Mouse (Mus musculus) forebrain, postnatal 0 days (tissue): ENCODE data around the gene Gtpbp6. TPM values are rescaled to one million over a fixed set of nuclear protein-coding genes. Genes with fewer than 3 reads are reported as not detected.
"Not testable (repeated sequence)": the region's sequence is repeated elsewhere in the genome, so short reads cannot be mapped to it uniquely, and the experiment has no call there.

Experiments used
- ATAC-seq: fragments of 200-750 bp; cut with Nextera tagmentation; 2 replicates; pipeline ENCODE4 v1.8.0; 2017; ENCODE audit warnings: mild to moderate bottlenecking, moderate library complexity
- DNase-seq: peaks from one replicate; pipeline ENCODE4 v3.0.0-alpha.2; 2015
- H3K27ac ChIP-seq: fragments of 300-500 bp; sonication (generic); 2 replicates; pipeline ENCODE4 v1.5.1; 2014; ENCODE audit warnings: low read depth, mild to moderate bottlenecking, antibody characterized with exemption, low read length, moderate library complexity, mixed read lengths
- H3K27me3 ChIP-seq: fragments of 300-500 bp; sonication (generic); 2 replicates; pipeline ENCODE4 v1.6.1; 2014; ENCODE audit warnings: mild to moderate bottlenecking, low read length, mixed read lengths; ENCODE audit not compliant: insufficient read depth
- H3K36me3 ChIP-seq: fragments of 300-500 bp; sonication (generic); 2 replicates; pipeline ENCODE4 v1.6.1; 2014; ENCODE audit warnings: mild to moderate bottlenecking, moderate library complexity; ENCODE audit not compliant: insufficient read depth
- H3K4me1 ChIP-seq: fragments of 300-500 bp; sonication (generic); 2 replicates; pipeline ENCODE4 v1.6.1; 2014; ENCODE audit warnings: antibody characterized with exemption; ENCODE audit not compliant: insufficient read depth
- H3K4me2 ChIP-seq: fragments of 300-500 bp; sonication (generic); 2 replicates; pipeline ENCODE4 v1.6.1; 2014; ENCODE audit warnings: low read depth, mild to moderate bottlenecking, moderate library complexity
- H3K4me3 ChIP-seq: fragments of 300-500 bp; sonication (generic); 2 replicates; pipeline ENCODE4 v1.5.1; 2014; ENCODE audit warnings: low read depth, low read length, mixed read lengths
- H3K9ac ChIP-seq: fragments of 300-500 bp; sonication (generic); 2 replicates; pipeline ENCODE4 v1.6.1; 2014; ENCODE audit warnings: mild to moderate bottlenecking
- H3K9me3 ChIP-seq: fragments of 300-500 bp; sonication (generic); 2 replicates; pipeline ENCODE4 v1.6.1; 2016; ENCODE audit warnings: low read length
- CTCF ChIP-seq: sonication (generic); IDR thresholded peaks from 2 replicates; pipeline ENCODE4 v1.5.1; 2016; ENCODE audit warnings: antibody characterized with exemption, control low read depth, low read depth
- WGBS: fragments of 180-500 bp; shearing (Covaris S2); extraction: QIAGEN DNeasy Blood & Tissue Kit; methylation state at CpG from one replicate; pipeline ENCODE4 v1.1.7; 2014; 5-methylcytosine and 5-hydroxymethylcytosine counted together
- polyA plus RNA-seq: library from polyadenylated mRNA; unstranded; fragments of >200 nt; fragmentation: Nextera tagmentation; extraction: Ambion mirVana; gene quantifications from 2 replicates; pipeline ENCODE4 v1.2.1, GENCODE M21; 2015
- total RNA-seq: library from RNA; depleted of rRNA; stranded (reverse); fragments of >200 nt; gene quantifications from 2 replicates; pipeline ENCODE4 v1.2.3, GENCODE M21; 2014; rRNA removed

Gtpbp6 gene
- total and polyA plus RNA-seq, 2 experiments from 2014 or later, result 62.6 to 99.2 TPM

- DNase-seq (no peak), ATAC-seq (no peak)
- Histone ChIP-seq H3K4me2 (no peak overlapping the region), H3K9me3 (peaks cover 10% of the 10 kb centered on the region), H3K36me3 (no peaks in the 10 kb centered on the region), H3K27me3 (no peaks in the 10 kb centered on the region), H3K4me3 (no peak overlapping the region), H3K27ac (no peak overlapping the region), H3K9ac (no peak overlapping the region), H3K4me1 (no peaks in the 10 kb centered on the region)
- 85% methylated on average over 4 of the region's 4 CpGs for WGBS
- TF ChIP-seq CTCF, result no peak
Measured at GRCm38 (mm10) chr5:110082961-110083360, 25.0 kb downstream of the Gtpbp6 start.

GRCm38 (mm10) chr5:110072413-110072812, 35.6 kb downstream of the Gtpbp6 start, which contains the start of gene Gm17655:
Gm17655 (minus strand) TSS chr5:110072513.
- not testable (repeated sequence) for H3K4me1 ChIP-seq, H3K9ac ChIP-seq, H3K27me3 ChIP-seq, H3K27ac ChIP-seq, H3K4me2 ChIP-seq, H3K36me3 ChIP-seq, ATAC-seq, DNase-seq, H3K4me3 ChIP-seq
- H3K9me3 ChIP-seq, result peaks cover 12% of the 10 kb centered on the region
- 94% methylated on average over 2 of the region's 2 CpGs for WGBS

- no peak for TF ChIP-seq CTCF
- WGBS, result 4% methylated on average over 19 of the region's 19 CpGs
- Histone ChIP-seq H3K9ac (peak overlapping the region; percentile 40), H3K27me3 (no peaks in the 10 kb centered on the region), H3K4me1 (no peaks in the 10 kb centered on the region), H3K9me3 (no peaks in the 10 kb centered on the region; the same call in 1 of the 2 replicates), H3K4me2 (peak overlapping the region; percentile 49), H3K27ac (0 out of 2 replicates have a peak overlapping the region, but pooled peaks have one; percentile 40), H3K36me3 (no peaks in the 10 kb centered on the region), H3K4me3 (peak overlapping the region; percentile 44)
- peak; percentile 79 for DNase-seq
- peak; percentile 99 for ATAC-seq
Measured at GRCm38 (mm10) chr5:110057637-110058408, 50.2 kb downstream of the Gtpbp6 start.

Other genes with a start within 250 kb of the Gtpbp6 start
- gene Gm15446, start 184.8 kb downstream of the Gtpbp6 start, total RNA-seq, result 10.7 and 13.7 TPM in 2 replicates
- gene Gm15446, start 184.8 kb downstream of the Gtpbp6 start, polyA plus RNA-seq, result 0.51 and 0.65 TPM in 2 replicates
- 23.1 and 26.6 TPM in 2 replicates for gene Zfp932, start 111.7 kb downstream of the Gtpbp6 start, total RNA-seq
- 20.4 and 21.4 TPM in 2 replicates for gene Zfp932, start 111.7 kb downstream of the Gtpbp6 start, polyA plus RNA-seq
- gene Gm17655, start 35.7 kb downstream of the Gtpbp6 start, total RNA-seq, result 0.62 and 1.7 TPM in 2 replicates
- gene Gm17655, start 35.7 kb downstream of the Gtpbp6 start, polyA plus RNA-seq, result 0.68 and 0.91 TPM in 2 replicates
- gene Gm35315, start 13.8 kb downstream of the Gtpbp6 start, total RNA-seq, result 0.23 and 0.48 TPM in 2 replicates
- gene Gm35315, start 13.8 kb downstream of the Gtpbp6 start, polyA plus RNA-seq, result 0.36 and 0.68 TPM in 2 replicates
- 7.9 and 8.7 TPM in 2 replicates for gene Plcxd1, start 8.2 kb downstream of the Gtpbp6 start, total RNA-seq
- 2.9 and 4.7 TPM in 2 replicates for gene Plcxd1, start 8.2 kb downstream of the Gtpbp6 start, polyA plus RNA-seq
- 20.4 and 22.3 TPM in 2 replicates for gene Zfp605, start 1.9 kb upstream of the Gtpbp6 start, total RNA-seq
- gene Zfp605, start 1.9 kb upstream of the Gtpbp6 start, polyA plus RNA-seq, result 13.0 and 16.9 TPM in 2 replicates
- 60.1 and 69.1 TPM in 2 replicates for gene Chfr, start 27.6 kb upstream of the Gtpbp6 start, total RNA-seq
- 45.9 and 53.8 TPM in 2 replicates for gene Chfr, start 27.6 kb upstream of the Gtpbp6 start, polyA plus RNA-seq
- gene Golga3, start 68.5 kb upstream of the Gtpbp6 start, total RNA-seq, result 17.8 and 25.1 TPM in 2 replicates
- gene Golga3, start 68.5 kb upstream of the Gtpbp6 start, polyA plus RNA-seq, result 12.7 and 15.9 TPM in 2 replicates
- 31.0 and 40.2 TPM in 2 replicates for gene Ankle2, start 122.8 kb upstream of the Gtpbp6 start, total RNA-seq
- 11.6 and 17.8 TPM in 2 replicates for gene Ankle2, start 122.8 kb upstream of the Gtpbp6 start, polyA plus RNA-seq
- gene Pgam5, start 161.7 kb upstream of the Gtpbp6 start, total RNA-seq, result 154 and 169 TPM in 2 replicates
- 117 and 120 TPM in 2 replicates for gene Pgam5, start 161.7 kb upstream of the Gtpbp6 start, polyA plus RNA-seq
- gene Pxmp2, start 178.0 kb upstream of the Gtpbp6 start, total RNA-seq, result 3.3 and 6.7 TPM in 2 replicates
- gene Pxmp2, start 178.0 kb upstream of the Gtpbp6 start, polyA plus RNA-seq, result 9.6 and 11.3 TPM in 2 replicates
- gene Pole, start 178.1 kb upstream of the Gtpbp6 start, total RNA-seq, result 5.5 and 6.7 TPM in 2 replicates
- 2.5 and 3.6 TPM in 2 replicates for gene Pole, start 178.1 kb upstream of the Gtpbp6 start, polyA plus RNA-seq
- 7.9 and 10.3 TPM in 2 replicates for gene P2rx2, start 235.0 kb upstream of the Gtpbp6 start, total RNA-seq
- 11.8 and 13.3 TPM in 2 replicates for gene P2rx2, start 235.0 kb upstream of the Gtpbp6 start, polyA plus RNA-seq
- not detected in 2 replicates for gene Lrcol1, start 236.5 kb upstream of the Gtpbp6 start, total RNA-seq
- gene Lrcol1, start 236.5 kb upstream of the Gtpbp6 start, polyA plus RNA-seq, result not detected in 2 replicates